Mouse (Mus musculus) thymus, adult 2 months (tissue): ENCODE results near the gene Tmtc1.

Experiments
- CTCF ChIP-seq: fragments of 200-500 bp; IDR thresholded peaks from 2 replicates; pipeline ENCODE4 v1.5.1; 2012; ENCODE audit warnings: mild to moderate bottlenecking, control low read depth, low read length, moderate library complexity, borderline replicate concordance; ENCODE audit not compliant: control insufficient read depth, poor library complexity, insufficient read depth; ENCODE audit errors: extremely low read depth
- POLR2A ChIP-seq: fragments of 200-500 bp; IDR thresholded peaks from 2 replicates; pipeline ENCODE4 v1.6.1; 2012; ENCODE audit warnings: mild to moderate bottlenecking, low read length, control low read depth, moderate library complexity; ENCODE audit not compliant: control insufficient read depth, poor library complexity, insufficient read depth; ENCODE audit errors: extremely low read depth

DNA sequence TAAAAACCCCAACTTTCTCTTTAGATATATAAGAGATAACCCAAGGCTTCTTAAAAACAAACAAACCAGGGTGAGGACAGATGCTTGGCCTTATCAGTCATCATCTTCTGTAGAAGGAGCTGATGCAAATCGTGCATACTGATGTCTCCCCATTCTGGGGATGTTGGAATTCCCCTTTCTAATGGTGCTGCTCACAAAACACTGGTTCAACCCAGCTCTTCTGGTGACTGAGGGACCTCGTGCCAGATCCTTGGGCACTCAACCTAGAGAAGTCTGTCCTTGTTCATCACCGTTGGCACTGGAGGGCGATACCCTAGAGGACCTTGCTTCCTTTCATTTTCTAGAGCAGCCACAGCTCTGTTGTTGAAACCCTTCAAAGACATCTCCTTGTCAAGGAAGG lies 227.4 kb downstream of the Tmtc1 start:
- TF ChIP-seq POLR2A (no peak), CTCF (no peak)
